Mouse (Mus musculus): ENCODE measurements at regions not wholly inside any gene's neighbourhood (a gene's known extent, or its start where the extent isn't known, plus 50 kb on each side); places are given as distances from the start of the nearest gene placed in this dataset.
"Not testable (repeated sequence)": the region's sequence is repeated elsewhere in the genome, so short reads cannot be mapped to it uniquely, and the experiment has no call there.

GRCm38 (mm10) chr6:4276607-4277006 is 189.8 kb upstream of the Bet1 start:
- Histone ChIP-seq H3K27ac (no peak overlapping the region), H3K4me2 (replicated peaks) (no peak overlapping the region), H3K9me3 (no peaks in the 10 kb centered on the region), H3K4me3 (replicated peaks) (no peak overlapping the region), H3K9ac (no peak overlapping the region), H3K27me3 (replicated peaks) (no peaks in the 10 kb centered on the region), H3K4me1 (replicated peaks) (no peaks in the 10 kb centered on the region), H3K36me3 (no peaks in the 10 kb centered on the region)
- ATAC-seq: no peak
- 79% methylated on average over 4 of the region's 4 CpGs for WGBS

- WGBS: 64% methylated on average over 2 of the region's 2 CpGs
- Histone ChIP-seq H3K9ac (no peak overlapping the region), H3K4me3 (replicated peaks) (no peak overlapping the region), H3K27me3 (replicated peaks) (no peaks in the 10 kb centered on the region), H3K36me3 (no peaks in the 10 kb centered on the region), H3K4me1 (replicated peaks) (no peaks in the 10 kb centered on the region), H3K27ac (no peak overlapping the region), H3K9me3 (no peaks in the 10 kb centered on the region), H3K4me2 (replicated peaks) (no peak overlapping the region)
- no peak for ATAC-seq
Measured at GRCm38 (mm10) chr6:4277245-4277890, 190.6 kb upstream of the Bet1 start.

- Histone ChIP-seq H3K9ac (no peak overlapping the region), H3K4me3 (replicated peaks) (no peak overlapping the region), H3K27ac (no peak overlapping the region), H3K9me3 (no peaks in the 10 kb centered on the region), H3K36me3 (no peaks in the 10 kb centered on the region), H3K4me2 (replicated peaks) (no peak overlapping the region), H3K27me3 (replicated peaks) (no peaks in the 10 kb centered on the region), H3K4me1 (replicated peaks) (no peaks in the 10 kb centered on the region)
- no peak for ATAC-seq
- WGBS: 76% methylated on average over 2 of the region's 2 CpGs
Measured at GRCm38 (mm10) chr6:4291380-4291779, 204.6 kb upstream of the Bet1 start.

GRCm38 (mm10) chr6:4303410-4303809 is 201.2 kb upstream of the Col1a2 start:
- H3K36me3 ChIP-seq; H3K4me1 ChIP-seq (replicated peaks); H3K9me3 ChIP-seq; ATAC-seq; H3K4me3 ChIP-seq (replicated peaks); H3K27me3 ChIP-seq (replicated peaks); H3K4me2 ChIP-seq (replicated peaks); H3K27ac ChIP-seq; H3K9ac ChIP-seq: not testable (repeated sequence)

- H3K4me2 ChIP-seq (replicated peaks): no peak overlapping the region
- H3K9ac ChIP-seq: no peak overlapping the region
- WGBS: 75% methylated on average over 4 of the region's 4 CpGs
Measured at GRCm38 (mm10) chr6:4349953-4350352, 154.7 kb upstream of the Col1a2 start.

GRCm38 (mm10) chr6:4362220-4362619 is 142.4 kb upstream of the Col1a2 start:
- H3K27ac ChIP-seq: no peak overlapping the region
- WGBS: 92% methylated on average over 2 of the region's 2 CpGs
- H3K27me3 ChIP-seq (replicated peaks): no peaks in the 10 kb centered on the region
- no peaks in the 10 kb centered on the region for H3K9me3 ChIP-seq
- H3K9ac ChIP-seq: no peak overlapping the region
- no peak overlapping the region for H3K4me2 ChIP-seq (replicated peaks)
- H3K4me3 ChIP-seq (replicated peaks): no peak overlapping the region
- no peak for ATAC-seq
- no peaks in the 10 kb centered on the region for H3K4me1 ChIP-seq (replicated peaks)
- H3K36me3 ChIP-seq: no peaks in the 10 kb centered on the region

More at GRCm38 (mm10) chr6:4349953-4350352, 154.7 kb upstream of the Col1a2 start:
- Histone ChIP-seq H3K27me3 (replicated peaks) (no peaks in the 10 kb centered on the region), H3K27ac (no peak overlapping the region), H3K36me3 (no peaks in the 10 kb centered on the region), H3K4me1 (replicated peaks) (no peaks in the 10 kb centered on the region), H3K4me3 (replicated peaks) (no peak overlapping the region), H3K9me3 (no peaks in the 10 kb centered on the region)
- no peak for ATAC-seq

- Histone ChIP-seq H3K9me3 (no peaks in the 10 kb centered on the region), H3K4me1 (replicated peaks) (no peaks in the 10 kb centered on the region), H3K4me2 (replicated peaks) (no peak overlapping the region), H3K9ac (no peak overlapping the region), H3K27ac (no peak overlapping the region), H3K4me3 (replicated peaks) (no peak overlapping the region), H3K27me3 (replicated peaks) (no peaks in the 10 kb centered on the region), H3K36me3 (no peaks in the 10 kb centered on the region)
- WGBS: 55% methylated on average over 12 of the region's 12 CpGs
- no peak for ATAC-seq
Measured at GRCm38 (mm10) chr6:4375465-4376037, 129.1 kb upstream of the Col1a2 start.

GRCm38 (mm10) chr6:4396808-4397207 is 107.8 kb upstream of the Col1a2 start:
- Histone ChIP-seq H3K36me3 (no peaks in the 10 kb centered on the region), H3K9me3 (no peaks in the 10 kb centered on the region), H3K4me1 (replicated peaks) (no peaks in the 10 kb centered on the region), H3K4me2 (replicated peaks) (no peak overlapping the region), H3K27ac (no peak overlapping the region), H3K27me3 (replicated peaks) (no peaks in the 10 kb centered on the region), H3K9ac (no peak overlapping the region), H3K4me3 (replicated peaks) (no peak overlapping the region)
- no peak for ATAC-seq
- WGBS: 88% methylated on average over 7 of the region's 7 CpGs

GRCm38 (mm10) chr6:4397695-4398598 is 106.7 kb upstream of the Col1a2 start:
- Histone ChIP-seq H3K4me2 (replicated peaks) (no peak overlapping the region), H3K4me1 (replicated peaks) (no peaks in the 10 kb centered on the region), H3K36me3 (no peaks in the 10 kb centered on the region), H3K27ac (no peak overlapping the region), H3K27me3 (replicated peaks) (no peaks in the 10 kb centered on the region), H3K9me3 (no peaks in the 10 kb centered on the region), H3K4me3 (replicated peaks) (no peak overlapping the region), H3K9ac (no peak overlapping the region)
- ATAC-seq: no peak
- 70% methylated on average over 16 of the region's 16 CpGs for WGBS

- no peak overlapping the region for H3K27ac ChIP-seq
- no peaks in the 10 kb centered on the region for H3K36me3 ChIP-seq
- H3K4me1 ChIP-seq (replicated peaks): no peaks in the 10 kb centered on the region
- no peak overlapping the region for H3K4me2 ChIP-seq (replicated peaks)
- no peaks in the 10 kb centered on the region for H3K27me3 ChIP-seq (replicated peaks)
- no peaks in the 10 kb centered on the region for H3K9me3 ChIP-seq
- ATAC-seq: no peak
- H3K4me3 ChIP-seq (replicated peaks): no peak overlapping the region
- H3K9ac ChIP-seq: no peak overlapping the region
- 84% methylated on average over 9 of the region's 9 CpGs for WGBS
Measured at GRCm38 (mm10) chr6:4398599-4398980, 106.0 kb upstream of the Col1a2 start.

GRCm38 (mm10) chr6:4405301-4405700 is 99.3 kb upstream of the Col1a2 start:
- no peaks in the 10 kb centered on the region for H3K27me3 ChIP-seq (replicated peaks)
- H3K27ac ChIP-seq: no peak overlapping the region
- H3K4me3 ChIP-seq (replicated peaks): no peak overlapping the region
- no peaks in the 10 kb centered on the region for H3K4me1 ChIP-seq (replicated peaks)
- no peak for ATAC-seq
- whole genome bisulfite sequencing: 73% methylated on average over 3 of the region's 3 CpGs
- H3K4me2 ChIP-seq (replicated peaks): no peak overlapping the region
- no peaks in the 10 kb centered on the region for H3K9me3 ChIP-seq
- no peaks in the 10 kb centered on the region for H3K36me3 ChIP-seq
- no peak overlapping the region for H3K9ac ChIP-seq

- Histone ChIP-seq H3K36me3 (no peaks in the 10 kb centered on the region), H3K27me3 (replicated peaks) (no peaks in the 10 kb centered on the region), H3K9ac (no peak overlapping the region), H3K9me3 (no peaks in the 10 kb centered on the region), H3K27ac (no peak overlapping the region), H3K4me3 (replicated peaks) (no peak overlapping the region), H3K4me1 (replicated peaks) (no peaks in the 10 kb centered on the region), H3K4me2 (replicated peaks) (no peak overlapping the region)
- no peak for ATAC-seq
- 62% methylated on average over 3 of the region's 3 CpGs for WGBS
Measured at GRCm38 (mm10) chr6:4407748-4408147, 96.9 kb upstream of the Col1a2 start.

All from intestine, embryonic 15.5 days (tissue).